Mouse (Mus musculus): ENCODE measurements around the gene Gpc5. TPM values are rescaled to one million over a fixed set of nuclear protein-coding genes. Genes with fewer than 3 reads are reported as not detected.

Gpc5 gene
- polyA plus RNA-seq, 1 experiment from 2014 or later, result 1.5 TPM

DNA sequence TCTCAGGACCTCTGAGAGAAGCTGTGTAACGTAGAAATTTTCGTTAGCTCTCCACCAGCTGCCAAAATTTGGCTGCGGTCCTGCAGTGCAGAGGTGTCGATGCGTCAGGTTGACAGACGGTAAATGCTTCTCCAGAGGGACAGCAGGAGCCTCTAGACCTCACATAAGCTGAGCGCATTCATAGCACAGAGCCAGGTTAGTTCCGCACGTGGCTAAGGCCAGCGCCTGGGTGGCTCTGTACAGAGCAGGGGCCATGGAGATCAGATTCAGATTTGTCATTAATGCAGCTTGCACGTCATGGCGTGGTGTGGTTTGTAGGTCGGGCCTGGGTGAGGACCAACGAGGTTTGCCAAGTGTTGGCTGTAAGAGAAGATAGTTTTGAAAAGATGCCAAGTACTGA is 385.3 kb downstream of the Gpc5 start:
- Histone ChIP-seq H3K27ac (replicated peaks) (no peak overlapping the region), H3K4me3 (no peak overlapping the region), H3K27me3 (replicated peaks; ENCODE audit: low read depth, poor library complexity, severe bottlenecking) (no peaks in the 10 kb centered on the region), H3K9me3 (no peaks in the 10 kb centered on the region), H3K4me1 (0 out of 2 replicates have a peak, but pooled peaks cover 5% of the 10 kb centered on the region), H3K36me3 (replicated peaks) (no peaks in the 10 kb centered on the region)
- 80% methylated on average over 14 of the region's 14 CpGs for WGBS
- no peak for DNase-seq (ENCODE audit: low spot score)

DNA sequence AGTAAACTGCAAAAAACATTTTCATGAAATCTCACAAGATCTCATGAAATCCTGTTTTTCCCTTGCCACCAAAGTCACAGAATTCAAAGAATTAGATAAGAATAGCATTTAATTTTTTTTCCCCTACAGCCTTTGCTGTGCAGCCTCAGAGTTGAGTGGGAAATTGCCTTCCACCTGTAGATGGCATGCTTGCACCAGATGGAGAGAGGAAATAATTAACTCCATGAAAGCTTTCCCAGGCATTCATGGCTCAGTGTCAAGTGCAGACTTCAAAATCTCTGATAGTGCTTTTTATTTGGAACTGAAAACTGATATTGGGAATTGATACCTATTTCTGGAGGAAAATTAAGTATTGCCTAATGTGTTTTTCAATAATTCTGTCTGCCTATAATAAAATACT is 393.1 kb downstream of the Gpc5 start:
- H3K36me3 ChIP-seq (replicated peaks), result no peaks in the 10 kb centered on the region
- no peaks in the 10 kb centered on the region for H3K4me1 ChIP-seq
- H3K27me3 ChIP-seq (replicated peaks; ENCODE audit: low read depth, poor library complexity, severe bottlenecking), result no peaks in the 10 kb centered on the region
- H3K27ac ChIP-seq (replicated peaks), result no peak overlapping the region
- peak; percentile 30 for DNase-seq (ENCODE audit: low spot score)
- no peak overlapping the region for H3K4me3 ChIP-seq
- no peaks in the 10 kb centered on the region for H3K9me3 ChIP-seq

DNA sequence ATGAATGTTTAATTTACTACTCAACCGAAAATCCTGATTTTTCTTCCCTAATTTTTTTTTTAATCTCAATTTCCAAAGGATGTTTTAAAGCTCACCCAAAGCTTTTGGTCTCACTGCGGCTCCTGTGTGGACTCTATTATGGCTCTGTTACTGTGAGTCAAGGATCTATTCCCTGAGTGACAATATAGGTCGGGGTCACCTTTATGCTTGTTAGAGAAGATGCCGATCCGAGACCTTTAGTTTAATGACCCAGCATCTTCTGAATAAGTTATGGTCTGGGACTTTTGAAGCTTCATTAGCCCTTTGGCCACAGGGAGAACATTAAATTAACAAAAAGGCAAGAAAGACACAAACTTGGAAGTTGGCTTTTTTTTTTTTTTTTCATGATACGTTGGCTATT is 408.8 kb downstream of the Gpc5 start:
- Histone ChIP-seq H3K4me1 (no peaks in the 10 kb centered on the region), H3K27me3 (replicated peaks; ENCODE audit: low read depth, poor library complexity, severe bottlenecking) (no peaks in the 10 kb centered on the region), H3K27ac (replicated peaks) (no peak overlapping the region), H3K36me3 (replicated peaks) (no peaks in the 10 kb centered on the region), H3K4me3 (no peak overlapping the region), H3K9me3 (no peaks in the 10 kb centered on the region)
- DNase-seq (ENCODE audit: low spot score), result no peak
- 45% methylated on average over 6 of the region's 6 CpGs for WGBS

DNA sequence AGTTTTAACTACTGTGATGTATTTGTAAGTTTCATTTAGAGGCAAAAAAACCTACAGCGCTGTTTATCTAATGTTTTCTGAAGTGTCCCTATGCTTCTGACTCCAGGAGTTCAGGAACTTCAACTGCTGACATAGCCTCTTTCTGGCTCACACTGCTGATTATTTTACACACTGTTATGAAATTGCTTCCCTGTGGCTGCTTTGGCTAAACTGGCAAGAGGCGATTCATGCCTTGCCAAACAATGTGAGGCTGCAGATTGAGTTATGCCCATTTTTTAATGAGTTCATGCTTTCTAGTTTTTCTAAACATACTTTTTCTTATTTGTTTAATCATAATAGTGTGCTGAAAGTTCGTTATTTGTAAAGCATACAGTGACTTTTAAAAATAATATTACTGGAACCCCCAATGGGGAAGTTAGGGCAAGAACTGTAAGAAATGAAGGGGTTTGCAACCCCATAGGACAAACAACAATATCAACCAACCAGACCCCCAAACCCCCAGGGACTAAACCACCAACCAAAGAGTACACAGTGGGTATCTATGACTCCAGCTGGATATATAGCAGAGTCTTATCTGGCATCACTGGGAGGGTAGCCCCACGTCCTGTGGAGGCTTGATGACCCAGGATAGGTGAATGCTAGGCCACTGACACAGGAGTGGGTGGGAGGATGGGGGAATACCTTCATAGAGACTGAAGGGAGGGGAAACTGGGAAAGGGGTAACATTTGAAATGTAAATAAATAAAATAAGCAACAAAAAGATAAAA is 454.7 kb downstream of the Gpc5 start:
- no peaks in the 10 kb centered on the region for H3K4me1 ChIP-seq
- no peaks in the 10 kb centered on the region for H3K27me3 ChIP-seq (replicated peaks; ENCODE audit: low read depth, poor library complexity, severe bottlenecking)
- H3K27ac ChIP-seq (replicated peaks), result no peak overlapping the region
- WGBS, result 83% methylated on average over 4 of the region's 4 CpGs
- DNase-seq (ENCODE audit: low spot score), result no peak
- H3K9me3 ChIP-seq, result no peaks in the 10 kb centered on the region
- no peak overlapping the region for H3K4me3 ChIP-seq
- no peaks in the 10 kb centered on the region for H3K36me3 ChIP-seq (replicated peaks)

DNA sequence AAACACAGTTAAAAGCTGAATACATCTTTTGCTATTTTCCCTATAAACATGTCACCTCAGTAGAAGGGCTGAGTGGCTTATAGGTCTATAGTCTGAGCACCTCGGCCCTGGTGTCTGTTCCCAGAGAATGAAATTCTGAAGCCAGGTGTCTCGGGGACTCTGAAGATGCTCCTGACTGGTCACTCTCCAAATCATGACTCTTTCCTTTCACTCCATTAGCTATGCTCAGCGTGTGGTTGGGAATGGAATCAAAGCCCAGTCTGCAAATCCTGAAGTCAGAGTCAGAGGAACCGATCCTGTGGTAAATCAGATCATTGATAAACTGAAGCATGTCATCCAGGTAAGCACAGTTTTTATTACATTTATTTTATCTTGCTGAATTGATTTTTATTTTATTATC is 460.0 kb downstream of the Gpc5 start:
- Histone ChIP-seq H3K27me3 (replicated peaks; ENCODE audit: low read depth, poor library complexity, severe bottlenecking) (no peaks in the 10 kb centered on the region), H3K27ac (replicated peaks) (no peak overlapping the region), H3K4me3 (no peak overlapping the region), H3K4me1 (no peaks in the 10 kb centered on the region), H3K36me3 (replicated peaks) (no peaks in the 10 kb centered on the region), H3K9me3 (no peaks in the 10 kb centered on the region)
- 76% methylated on average over 4 of the region's 4 CpGs for WGBS
- DNase-seq (ENCODE audit: low spot score), result no peak

DNA sequence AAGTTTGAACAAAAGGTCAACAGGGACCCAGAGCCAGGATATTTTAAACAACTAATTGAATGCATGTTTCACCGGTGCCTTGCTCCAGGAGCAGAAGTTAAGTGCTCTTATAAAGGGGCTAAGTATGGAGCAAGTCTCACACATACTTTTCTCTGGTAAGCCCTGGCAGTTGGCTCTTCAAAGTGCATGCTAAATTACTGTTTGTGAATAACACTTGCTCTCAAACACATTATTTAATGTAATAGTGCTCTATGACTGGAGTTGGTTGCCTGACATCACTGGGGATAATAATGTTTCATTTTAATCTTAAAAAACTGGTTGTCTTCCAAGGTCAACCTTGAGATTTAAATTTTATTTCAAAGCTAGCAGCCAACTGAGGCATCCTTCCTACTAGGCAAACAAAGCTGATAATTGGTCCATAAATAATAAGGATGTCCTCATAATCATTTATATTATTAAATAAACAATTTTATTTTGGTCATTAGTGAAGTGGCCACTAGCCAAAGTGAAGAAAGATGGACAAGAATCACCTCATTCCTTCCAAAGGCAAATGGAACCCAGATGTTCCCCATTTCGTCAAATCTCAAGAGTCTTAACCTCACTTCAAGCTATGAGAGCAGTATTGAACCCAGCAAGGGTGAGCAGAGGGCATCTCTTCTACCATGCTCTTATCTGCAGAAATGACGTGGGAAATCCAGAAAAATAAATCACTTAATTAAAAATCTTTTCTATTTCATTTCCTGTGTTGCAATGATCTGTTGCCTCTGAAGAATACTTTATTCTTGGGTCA is 488.6 kb downstream of the Gpc5 start:
- Histone ChIP-seq H3K4me1 (no peaks in the 10 kb centered on the region), H3K9me3 (0 out of 2 replicates have a peak, but pooled peaks cover 2% of the 10 kb centered on the region)
- 68% methylated on average over 3 of the region's 3 CpGs for WGBS

DNA sequence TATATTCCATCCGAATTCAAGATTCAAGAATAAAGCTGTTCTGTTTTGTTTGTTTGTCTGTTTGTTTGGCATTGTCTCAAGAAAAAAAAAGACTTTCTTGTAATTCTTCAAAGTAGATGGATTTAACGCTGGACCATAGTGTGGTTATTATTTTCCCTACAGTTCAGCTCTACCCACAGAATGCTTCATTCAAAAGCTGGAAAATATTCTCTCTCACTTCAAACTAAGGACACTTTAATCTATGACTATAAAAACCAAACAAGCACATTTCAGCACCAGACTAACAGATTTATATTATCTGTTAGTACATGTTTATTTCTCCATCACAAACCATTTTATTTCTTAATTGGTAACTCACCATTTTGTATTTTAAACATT is 489.2 kb downstream of the Gpc5 start:
- H3K9me3 ChIP-seq, result 0 out of 2 replicates have a peak, but pooled peaks cover 2% of the 10 kb centered on the region
- no peak overlapping the region for H3K4me3 ChIP-seq
- no peaks in the 10 kb centered on the region for H3K36me3 ChIP-seq (replicated peaks)
- WGBS, result 82% methylated on average over 2 of the region's 2 CpGs
- H3K4me1 ChIP-seq, result no peaks in the 10 kb centered on the region
- H3K27ac ChIP-seq (replicated peaks), result no peak overlapping the region
- H3K27me3 ChIP-seq (replicated peaks; ENCODE audit: low read depth, poor library complexity, severe bottlenecking), result no peaks in the 10 kb centered on the region
- DNase-seq (ENCODE audit: low spot score), result no peak

More for the DNA sequence above, 488.6 kb downstream of the Gpc5 start:
- H3K27ac ChIP-seq (replicated peaks), result no peak overlapping the region
- no peaks in the 10 kb centered on the region for H3K27me3 ChIP-seq (replicated peaks; ENCODE audit: low read depth, poor library complexity, severe bottlenecking)
- no peak overlapping the region for H3K4me3 ChIP-seq
- DNase-seq (ENCODE audit: low spot score), result no peak
- H3K36me3 ChIP-seq (replicated peaks), result no peaks in the 10 kb centered on the region

DNA sequence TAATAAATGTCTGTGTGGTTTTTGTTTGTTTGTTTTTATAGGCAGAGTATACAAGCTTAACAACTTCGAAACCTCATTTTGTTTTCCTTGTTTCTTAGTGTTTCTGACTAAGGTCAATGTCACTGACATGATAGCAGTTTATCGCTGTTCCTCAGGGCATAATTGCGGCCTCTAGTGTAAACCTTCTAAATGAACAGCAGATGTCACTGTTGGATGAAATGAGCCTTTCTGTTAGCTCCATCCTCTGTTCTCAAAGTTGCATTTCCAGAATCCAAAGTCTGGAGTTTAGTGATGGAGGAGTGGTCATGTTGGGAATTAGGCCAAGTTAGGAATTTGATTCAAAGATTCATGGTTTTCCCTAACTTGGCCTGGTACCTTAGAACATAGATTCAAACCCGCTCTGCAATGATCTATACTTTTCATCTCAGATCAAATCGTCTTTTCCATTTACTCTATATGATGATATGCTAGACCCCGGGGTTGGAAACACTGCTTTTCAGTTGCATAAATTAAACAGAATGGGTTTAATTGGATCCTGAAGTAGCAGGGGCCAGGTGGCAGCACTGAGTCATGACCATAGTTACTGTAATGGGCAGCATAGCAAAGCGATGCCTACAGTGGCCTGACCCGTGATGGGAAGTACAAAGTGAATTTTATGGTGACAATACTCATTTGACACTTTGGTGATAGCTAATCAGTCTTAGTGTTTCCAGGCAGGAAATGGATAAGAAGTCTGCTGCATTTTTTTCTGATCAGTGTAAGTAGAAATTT is 508.4 kb downstream of the Gpc5 start:
- Histone ChIP-seq H3K4me1 (no peaks in the 10 kb centered on the region), H3K27me3 (replicated peaks; ENCODE audit: low read depth, poor library complexity, severe bottlenecking) (no peaks in the 10 kb centered on the region), H3K27ac (replicated peaks) (no peak overlapping the region), H3K36me3 (replicated peaks) (no peaks in the 10 kb centered on the region), H3K4me3 (no peak overlapping the region), H3K9me3 (no peaks in the 10 kb centered on the region)
- peak; percentile 9 for DNase-seq (ENCODE audit: low spot score)
- 70% methylated on average over 8 of the region's 8 CpGs for WGBS

DNA sequence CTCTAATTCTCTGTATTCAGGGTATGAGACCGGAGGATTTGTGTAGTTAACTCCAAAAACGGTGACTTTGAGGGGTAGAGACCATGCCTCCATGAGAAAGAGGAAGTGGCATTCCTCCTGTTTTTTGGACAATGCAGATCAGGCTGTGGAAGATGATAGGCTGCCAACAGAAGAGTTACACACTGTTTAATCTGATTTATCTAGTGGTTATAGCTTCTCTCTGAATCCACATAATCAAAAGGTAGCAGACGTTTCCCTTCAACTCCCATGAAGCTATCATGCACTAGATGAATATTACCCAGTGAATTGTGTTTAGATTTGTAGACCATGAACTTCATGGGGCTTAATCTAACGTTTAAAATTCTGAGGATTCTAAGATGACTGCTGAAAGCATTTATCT is 522.1 kb downstream of the Gpc5 start:
- 79% methylated on average over 4 of the region's 4 CpGs for WGBS

DNA sequence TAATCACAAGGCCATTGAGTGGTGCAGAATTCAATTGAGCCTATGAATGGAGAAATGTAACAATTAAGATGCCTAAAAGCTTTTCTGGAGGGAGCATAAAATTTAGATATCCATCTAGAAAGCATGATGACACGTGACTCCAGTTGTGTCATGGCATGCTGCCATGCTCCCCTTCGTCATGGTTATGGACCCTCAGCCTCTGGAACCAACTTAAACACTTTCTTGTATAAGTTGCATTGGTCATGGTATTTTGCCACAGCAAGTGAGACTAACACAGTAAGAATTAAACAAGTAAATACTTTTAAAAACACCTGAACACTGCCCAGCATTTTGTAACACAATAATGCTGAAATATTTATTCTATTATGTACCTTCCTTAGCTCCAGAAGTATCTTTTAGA is 524.3 kb downstream of the Gpc5 start:
- no peaks in the 10 kb centered on the region for H3K4me1 ChIP-seq
- DNase-seq (ENCODE audit: low spot score), result no peak
- H3K9me3 ChIP-seq, result no peaks in the 10 kb centered on the region
- WGBS, result 73% methylated on average over 2 of the region's 2 CpGs
- H3K36me3 ChIP-seq (replicated peaks), result no peaks in the 10 kb centered on the region
- H3K27ac ChIP-seq (replicated peaks), result no peak overlapping the region
- no peaks in the 10 kb centered on the region for H3K27me3 ChIP-seq (replicated peaks; ENCODE audit: low read depth, poor library complexity, severe bottlenecking)
- no peak overlapping the region for H3K4me3 ChIP-seq

More for the DNA sequence above, 522.1 kb downstream of the Gpc5 start:
- Histone ChIP-seq H3K36me3 (replicated peaks) (no peaks in the 10 kb centered on the region), H3K4me1 (no peaks in the 10 kb centered on the region), H3K27ac (replicated peaks) (no peak overlapping the region), H3K27me3 (replicated peaks; ENCODE audit: low read depth, poor library complexity, severe bottlenecking) (no peaks in the 10 kb centered on the region), H3K4me3 (no peak overlapping the region), H3K9me3 (no peaks in the 10 kb centered on the region)
- DNase-seq (ENCODE audit: low spot score), result no peak

DNA sequence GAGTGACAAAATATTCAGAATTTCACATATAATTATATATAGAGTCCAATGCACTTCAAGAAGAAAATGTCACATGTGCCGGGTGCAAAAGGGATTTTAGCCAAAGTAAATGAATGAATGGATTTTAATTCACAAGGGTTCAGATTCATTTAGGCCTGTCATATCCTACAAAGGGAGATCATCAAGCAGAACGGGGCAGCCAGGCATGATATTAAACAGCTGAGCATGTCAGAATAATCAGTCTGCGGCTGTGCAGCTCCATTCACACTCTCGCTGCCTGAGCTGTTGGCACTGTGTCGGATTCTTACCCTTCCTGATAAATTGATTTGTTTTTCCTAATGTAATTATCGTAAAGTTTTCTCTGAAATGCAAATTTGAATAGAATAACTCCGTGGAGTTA is 524.8 kb downstream of the Gpc5 start:
- Histone ChIP-seq H3K4me1 (no peaks in the 10 kb centered on the region), H3K36me3 (replicated peaks) (no peaks in the 10 kb centered on the region), H3K27me3 (replicated peaks; ENCODE audit: low read depth, poor library complexity, severe bottlenecking) (no peaks in the 10 kb centered on the region), H3K27ac (replicated peaks) (no peak overlapping the region), H3K4me3 (no peak overlapping the region), H3K9me3 (no peaks in the 10 kb centered on the region)
- no peak for DNase-seq (ENCODE audit: low spot score)
- WGBS, result 72% methylated on average over 7 of the region's 7 CpGs

DNA sequence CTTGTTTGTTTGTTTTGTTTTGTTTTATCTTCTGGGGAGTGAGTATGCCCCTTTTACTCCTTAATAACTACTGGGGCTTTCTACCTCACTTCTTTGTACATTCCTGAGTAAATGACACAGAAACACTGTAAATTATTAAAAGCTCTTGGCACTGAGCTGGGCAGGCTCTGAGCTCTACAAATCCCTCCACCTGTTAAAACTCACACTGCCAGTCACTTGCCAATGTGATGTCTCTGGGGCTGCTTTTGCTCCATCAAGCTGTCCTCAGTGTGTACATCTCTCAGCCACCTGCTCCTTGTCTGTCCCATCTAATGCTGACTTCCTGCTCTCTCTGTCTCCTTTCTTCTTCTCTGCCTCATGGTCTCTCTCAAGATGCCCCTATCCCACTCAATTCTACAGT is 528.5 kb downstream of the Gpc5 start:
- no peaks in the 10 kb centered on the region for H3K9me3 ChIP-seq
- H3K4me1 ChIP-seq, result no peaks in the 10 kb centered on the region
- no peak overlapping the region for H3K4me3 ChIP-seq
- no peak for DNase-seq (ENCODE audit: low spot score)
- H3K27ac ChIP-seq (replicated peaks), result no peak overlapping the region
- no peaks in the 10 kb centered on the region for H3K27me3 ChIP-seq (replicated peaks; ENCODE audit: low read depth, poor library complexity, severe bottlenecking)
- no peaks in the 10 kb centered on the region for H3K36me3 ChIP-seq (replicated peaks)
